Mouse (Mus musculus): ENCODE results near the gene Tubgcp4. TPM values are rescaled to one million over a fixed set of nuclear protein-coding genes. Genes with fewer than 3 reads are reported as not detected.
"Not testable (repeated sequence)": the region's sequence is repeated elsewhere in the genome, so short reads cannot be mapped to it uniquely, and the experiment has no call there.

Tubgcp4 gene
- 113 and 114 TPM in 2 replicates for polyA plus RNA-seq (2012; rRNA removed)

DNA sequence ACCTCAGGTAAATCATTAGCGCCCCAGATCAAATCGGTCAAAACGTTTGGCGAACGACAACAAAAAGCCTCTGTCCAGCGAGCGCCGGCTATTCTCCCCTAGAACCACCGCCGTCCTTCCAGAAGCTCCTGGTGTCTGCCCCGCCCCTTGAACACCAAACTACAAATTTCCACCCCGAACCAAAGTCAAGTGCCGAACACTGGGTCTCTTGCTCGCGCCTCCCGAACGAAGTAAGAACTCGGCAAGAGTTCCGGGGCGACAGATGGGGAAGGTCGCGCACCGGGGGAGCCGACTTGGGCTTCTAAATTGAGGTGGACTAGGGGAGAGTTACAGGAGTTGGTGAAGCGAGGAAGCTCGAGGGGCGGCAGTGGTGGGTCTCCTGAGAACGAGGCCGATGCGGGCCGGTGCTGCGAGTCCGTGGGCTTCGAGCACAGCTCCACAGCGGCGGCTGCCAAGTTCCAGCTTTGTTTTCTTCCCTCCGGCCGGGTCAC lies at the start of gene Tubgcp4:
Gene Tubgcp4 (plus strand): TSS at position 174 of the 491 bp plus-strand sequence.
- DNase-seq, result peak; percentile 56
- H3K4me3 ChIP-seq (ENCODE audit: control insufficient read depth, insufficient read depth, low read length), result peak within 1 kb of the TSS; percentile 91
- H3K27me3 ChIP-seq (ENCODE audit: control insufficient read depth, insufficient read depth, low read length), result no peaks in the 10 kb centered on the region
- H3K36me3 ChIP-seq (ENCODE audit: control insufficient read depth, insufficient read depth, low read length), result peaks cover 18% of the 10 kb centered on the region
- TF ChIP-seq CTCF (IDR thresholded peaks at IDR 0.05; ENCODE audit: borderline replicate concordance, control insufficient read depth, extremely low read depth, insufficient read depth, low read length, poor library complexity) (no peak), POLR2A (IDR thresholded peaks at IDR 0.05; ENCODE audit: control insufficient read depth, extremely low read depth, insufficient read depth, low read length, poor library complexity) (no peak)
- under 1% methylated on average over 38 of the region's 38 CpGs for WGBS
- peaks cover 14% of the 10 kb centered on the region for H3K4me1 ChIP-seq (replicated peaks; ENCODE audit: control insufficient read depth, insufficient read depth, low read length)
- H3K27ac ChIP-seq (ENCODE audit: control insufficient read depth, insufficient read depth, low read length), result peak within 1 kb of the TSS; percentile 43; the same call in 1 of the 2 replicates

DNA sequence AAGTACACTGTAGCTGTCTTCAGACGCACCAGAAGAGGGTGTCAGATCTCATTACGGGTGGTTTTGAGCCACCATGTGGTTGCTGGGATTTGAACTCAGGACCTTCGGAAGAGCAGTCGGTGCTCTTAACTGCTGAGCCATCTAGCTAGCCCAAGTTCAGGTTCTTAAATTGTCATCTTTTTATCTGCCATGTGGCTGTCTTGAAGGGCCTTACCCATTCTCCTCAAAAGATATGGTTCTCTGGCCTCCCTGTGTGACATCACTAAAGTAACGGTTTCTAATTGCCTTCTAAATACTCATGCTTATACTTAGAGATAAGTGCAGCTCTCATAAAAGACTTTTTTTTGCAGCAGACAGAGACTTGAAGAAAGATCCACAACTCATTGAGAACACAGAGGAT lies 44.2 kb upstream of the Tubgcp4 start:
- WGBS, result 99% methylated on average over 5 of the region's 5 CpGs
- not testable (repeated sequence) for H3K27ac ChIP-seq (ENCODE audit: control insufficient read depth, insufficient read depth, low read length); H3K4me1 ChIP-seq (replicated peaks; ENCODE audit: control insufficient read depth, insufficient read depth, low read length); DNase-seq; H3K36me3 ChIP-seq (ENCODE audit: control insufficient read depth, insufficient read depth, low read length); H3K4me3 ChIP-seq (ENCODE audit: control insufficient read depth, insufficient read depth, low read length); H3K27me3 ChIP-seq (ENCODE audit: control insufficient read depth, insufficient read depth, low read length)

DNA sequence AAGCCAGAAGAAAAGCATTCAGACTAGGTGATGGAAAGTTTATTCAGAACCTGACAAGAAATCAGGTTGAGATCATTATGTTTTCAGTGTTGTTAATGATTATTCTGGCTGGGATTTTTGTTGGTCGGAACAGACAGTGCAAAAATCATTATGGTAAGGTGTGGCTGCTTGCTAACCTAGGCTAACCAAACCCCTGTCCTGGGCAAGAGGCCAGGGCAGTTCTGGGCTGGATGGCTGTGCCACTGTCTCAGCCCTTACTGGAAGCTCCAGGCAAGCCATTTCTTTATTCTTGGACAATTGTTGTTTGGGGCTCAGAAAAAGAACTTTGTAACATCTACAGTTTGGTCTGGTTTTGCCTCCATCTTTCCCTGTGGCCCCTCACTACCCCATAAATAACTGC lies 42.9 kb upstream of the Tubgcp4 start:
- Histone ChIP-seq H3K27ac (ENCODE audit: control insufficient read depth, insufficient read depth, low read length) (no peak overlapping the region), H3K36me3 (ENCODE audit: control insufficient read depth, insufficient read depth, low read length) (no peaks in the 10 kb centered on the region), H3K4me3 (ENCODE audit: control insufficient read depth, insufficient read depth, low read length) (no peak overlapping the region), H3K4me1 (replicated peaks; ENCODE audit: control insufficient read depth, insufficient read depth, low read length) (no peaks in the 10 kb centered on the region), H3K27me3 (ENCODE audit: control insufficient read depth, insufficient read depth, low read length) (no peaks in the 10 kb centered on the region)
- WGBS, result 89% methylated on average over 1 of the region's 1 CpGs
- TF ChIP-seq CTCF (IDR thresholded peaks at IDR 0.05; ENCODE audit: borderline replicate concordance, control insufficient read depth, extremely low read depth, insufficient read depth, low read length, poor library complexity) (no peak), POLR2A (IDR thresholded peaks at IDR 0.05; ENCODE audit: control insufficient read depth, extremely low read depth, insufficient read depth, low read length, poor library complexity) (no peak)
- DNase-seq, result no peak

DNA sequence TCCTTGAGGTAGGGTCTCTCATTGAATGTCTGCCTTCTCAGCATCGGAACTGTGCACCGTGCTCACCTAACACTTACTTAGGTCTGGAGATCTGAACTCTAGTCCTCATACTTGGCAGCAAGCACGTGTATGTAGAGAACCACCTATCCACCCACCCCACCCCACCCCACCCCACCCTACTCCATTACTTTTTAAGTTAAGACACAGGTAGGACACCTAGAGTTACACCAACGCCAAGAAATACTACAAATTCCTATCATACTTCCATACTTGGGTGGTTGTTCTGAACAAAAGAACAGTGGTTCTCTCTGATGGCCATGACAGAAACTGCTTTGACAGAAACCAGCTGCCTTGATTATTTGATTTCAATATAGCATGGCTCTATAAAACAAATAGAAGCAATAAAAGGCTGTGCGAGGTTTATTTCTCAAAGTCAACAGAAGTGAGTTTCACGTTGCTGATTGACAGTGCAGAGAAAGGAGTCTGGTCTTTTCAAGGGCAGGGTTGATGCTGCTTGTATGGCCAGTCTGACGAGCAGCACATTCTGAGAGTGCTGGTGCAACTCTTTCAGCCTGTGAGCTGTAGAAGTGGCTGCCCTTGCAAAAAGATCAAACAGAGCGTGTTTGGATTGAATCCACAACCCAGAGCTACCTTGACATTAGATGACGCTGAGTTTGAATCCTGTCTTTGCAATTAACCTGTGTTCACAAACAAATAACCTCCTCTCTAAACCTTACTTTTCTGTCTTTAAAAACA lies 41.4 kb upstream of the Tubgcp4 start:
- H3K4me3 ChIP-seq (ENCODE audit: control insufficient read depth, insufficient read depth, low read length), result no peak overlapping the region
- H3K27me3 ChIP-seq (ENCODE audit: control insufficient read depth, insufficient read depth, low read length), result no peaks in the 10 kb centered on the region
- DNase-seq, result no peak
- TF ChIP-seq POLR2A (IDR thresholded peaks at IDR 0.05; ENCODE audit: control insufficient read depth, extremely low read depth, insufficient read depth, low read length, poor library complexity) (no peak), CTCF (IDR thresholded peaks at IDR 0.05; ENCODE audit: borderline replicate concordance, control insufficient read depth, extremely low read depth, insufficient read depth, low read length, poor library complexity) (no peak)
- 86% methylated on average over 9 of the region's 9 CpGs for WGBS
- H3K4me1 ChIP-seq (replicated peaks; ENCODE audit: control insufficient read depth, insufficient read depth, low read length), result no peaks in the 10 kb centered on the region
- no peaks in the 10 kb centered on the region for H3K36me3 ChIP-seq (ENCODE audit: control insufficient read depth, insufficient read depth, low read length)
- H3K27ac ChIP-seq (ENCODE audit: control insufficient read depth, insufficient read depth, low read length), result no peak overlapping the region

DNA sequence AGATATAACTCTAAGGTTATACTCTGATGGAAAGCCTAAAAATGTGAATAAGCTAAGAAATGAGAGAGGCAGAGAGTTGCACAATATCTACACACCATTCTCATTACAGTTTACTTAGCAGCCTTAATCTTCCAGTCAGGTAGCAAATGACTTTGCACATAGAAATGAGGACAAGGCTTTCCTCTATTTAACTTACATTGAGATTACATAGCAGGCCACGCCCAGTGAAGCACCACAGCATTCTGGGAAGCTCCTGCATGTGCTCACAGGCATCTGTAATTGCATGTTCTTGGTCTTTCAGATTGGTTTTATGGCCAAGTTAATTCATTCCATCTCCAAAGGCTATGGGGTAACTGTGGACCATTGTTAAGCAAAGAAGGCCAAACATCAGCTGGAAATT lies 37.6 kb upstream of the Tubgcp4 start:
- no peaks in the 10 kb centered on the region for H3K27me3 ChIP-seq (ENCODE audit: control insufficient read depth, insufficient read depth, low read length)

GRCm38 (mm10) chr2:121137371-121137770 lies 33.1 kb upstream of the Tubgcp4 start:
- WGBS, result 97% methylated on average over 4 of the region's 4 CpGs
- Histone ChIP-seq H3K27me3 (ENCODE audit: control insufficient read depth, insufficient read depth, low read length) (no peaks in the 10 kb centered on the region), H3K4me1 (replicated peaks; ENCODE audit: control insufficient read depth, insufficient read depth, low read length) (peaks cover 13% of the 10 kb centered on the region), H3K4me3 (ENCODE audit: control insufficient read depth, insufficient read depth, low read length) (no peak overlapping the region), H3K27ac (ENCODE audit: control insufficient read depth, insufficient read depth, low read length) (no peak overlapping the region), H3K36me3 (ENCODE audit: control insufficient read depth, insufficient read depth, low read length) (no peaks in the 10 kb centered on the region)
- no peak for TF ChIP-seq CTCF (IDR thresholded peaks at IDR 0.05; ENCODE audit: borderline replicate concordance, control insufficient read depth, extremely low read depth, insufficient read depth, low read length, poor library complexity)
- no peak for DNase-seq

More for the DNA sequence above, 37.6 kb upstream of the Tubgcp4 start:
- no peak for TF ChIP-seq CTCF (IDR thresholded peaks at IDR 0.05; ENCODE audit: borderline replicate concordance, control insufficient read depth, extremely low read depth, insufficient read depth, low read length, poor library complexity)
- no peak for TF ChIP-seq POLR2A (IDR thresholded peaks at IDR 0.05; ENCODE audit: control insufficient read depth, extremely low read depth, insufficient read depth, low read length, poor library complexity)
- no peak overlapping the region for H3K27ac ChIP-seq (ENCODE audit: control insufficient read depth, insufficient read depth, low read length)
- 88% methylated on average over 1 of the region's 1 CpGs for WGBS
- no peaks in the 10 kb centered on the region for H3K4me1 ChIP-seq (replicated peaks; ENCODE audit: control insufficient read depth, insufficient read depth, low read length)
- H3K4me3 ChIP-seq (ENCODE audit: control insufficient read depth, insufficient read depth, low read length), result no peak overlapping the region
- H3K36me3 ChIP-seq (ENCODE audit: control insufficient read depth, insufficient read depth, low read length), result no peaks in the 10 kb centered on the region
- no peak for DNase-seq

Measured in thymus, adult 2 months (tissue).